Comparison of ENCODE assay signal across 25 mouse cellular contexts in the genomic region with DNA sequence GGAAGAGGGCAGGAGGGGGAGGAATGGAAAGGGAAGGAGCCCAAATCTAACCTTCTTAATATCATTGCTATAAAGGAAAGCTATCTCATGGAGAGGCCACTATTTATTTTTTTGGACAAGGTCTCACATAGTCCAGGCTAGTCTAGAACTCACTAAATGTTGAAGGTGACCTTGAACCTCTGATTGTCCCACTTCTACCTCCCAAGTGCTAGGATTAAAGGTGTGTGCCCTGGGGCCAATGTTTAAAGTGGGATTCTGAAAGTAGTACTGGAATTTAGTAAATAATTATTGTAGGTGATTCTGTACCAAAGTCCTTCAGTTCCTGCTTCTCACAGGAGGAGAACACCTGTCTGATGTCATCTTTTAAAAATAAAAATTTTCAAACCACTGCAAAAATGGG. TPM values are rescaled to one million over a fixed set of nuclear protein-coding genes. Genes with fewer than 3 reads are reported as not detected.
DNase-seq lines count a peak whose midpoint lies in the region; ATAC-seq and TF ChIP-seq lines count a peak whose summit lies in the region.
"Had no signal": no experiment of that assay in that cellular context is flagged by ENCODE, and none has a peak within 500 bp of the region (broad histone marks: within the 10 kb centered on the region; RNA-seq: fewer than 3 reads in every experiment).

No protein-coding gene starts in this region.

- no peaks in the 10 kb centered on the region for H3K9me3 ChIP-seq in kidney, embryonic 14.5 days (ENCODE audit: control insufficient read depth, low read length)
- peaks cover 3% of the 10 kb centered on the region; the same call in 1 of the 2 replicates for H3K9me3 ChIP-seq in kidney, embryonic 16.5 days (ENCODE audit: low read length)
- H3K9me3 ChIP-seq: embryonic facial prominence, embryonic 12.5 days; embryonic facial prominence, embryonic 15.5 days; hindbrain, embryonic 13.5 days had no signal

- no peaks in the 10 kb centered on the region for H3K4me1 ChIP-seq in kidney, adult 2 months (ENCODE audit: control insufficient read depth, insufficient read depth, low read length)
- no peaks in the 10 kb centered on the region for H3K4me1 ChIP-seq in kidney, embryonic 14.5 days (ENCODE audit: control insufficient read depth, insufficient read depth, low read length)
- H3K4me1 ChIP-seq in kidney, embryonic 16.5 days (ENCODE audit: insufficient read depth, low read length) = no peaks in the 10 kb centered on the region
- H3K4me1 ChIP-seq: embryonic facial prominence, embryonic 12.5 days; embryonic facial prominence, embryonic 15.5 days; hindbrain, embryonic 13.5 days had no signal

- no peak for TF ChIP-seq POLR2A in kidney, adult 2 months (IDR thresholded peaks at IDR 0.05; ENCODE audit: low read depth, low read length)

- H3K4me3 ChIP-seq in kidney, adult 2 months (ENCODE audit: insufficient read depth, low read depth, low read length) = no peak overlapping the region
- H3K4me3 ChIP-seq in kidney, embryonic 14.5 days (ENCODE audit: low read length) = no peak overlapping the region
- no peak overlapping the region for H3K4me3 ChIP-seq in kidney, embryonic 16.5 days (ENCODE audit: low read length)
- H3K4me3 ChIP-seq: embryonic facial prominence, embryonic 12.5 days; embryonic facial prominence, embryonic 15.5 days; gastrocnemius, adult 2 months; hindbrain, embryonic 13.5 days had no signal

- no peaks in the 10 kb centered on the region for H3K27me3 ChIP-seq in kidney, adult 2 months (replicated peaks; ENCODE audit: control insufficient read depth, insufficient read depth, low read length)
- H3K27me3 ChIP-seq in kidney, embryonic 14.5 days (ENCODE audit: control insufficient read depth, insufficient read depth, low read length) = no peaks in the 10 kb centered on the region
- no peaks in the 10 kb centered on the region for H3K27me3 ChIP-seq in kidney, embryonic 16.5 days (ENCODE audit: insufficient read depth, low read length)
- H3K27me3 ChIP-seq: CH12.LX; embryonic facial prominence, embryonic 12.5 days; embryonic facial prominence, embryonic 15.5 days; hindbrain, embryonic 13.5 days; Patski had no signal

- no peak overlapping the region for H3K4me2 ChIP-seq in kidney, embryonic 14.5 days (replicated peaks; ENCODE audit: low read depth, low read length)
- H3K4me2 ChIP-seq in kidney, embryonic 16.5 days (replicated peaks; ENCODE audit: low read depth, low read length) = no peak overlapping the region
- H3K4me2 ChIP-seq: embryonic facial prominence, embryonic 12.5 days; embryonic facial prominence, embryonic 15.5 days; heart, embryonic 11.5 days; hindbrain, embryonic 13.5 days had no signal

- DNase-seq in kidney, adult 2 months = peak; percentile 68
- peak; percentile 58 for DNase-seq in kidney, postnatal 14 days
- no peak for DNase-seq in adrenal gland, postnatal 14 days
- DNase-seq in urinary bladder, postnatal 36 days (ENCODE audit: low spot score in 2 of 2) = no peak
- no peak for DNase-seq in lung, adult 18-20 months
- DNase-seq: adrenal gland, postnatal 10 days; B cell, adult 2 months; cerebellum, adult 11 months; cerebellum, adult 2 months; cerebellum, adult 9-11 months; cerebellum, postnatal 25 days; forebrain, postnatal 0 days; gastrocnemius, adult 2 months; gastrocnemius, postnatal 14 days; heart, adult 11 months had no signal

- no peaks in the 10 kb centered on the region for H3K36me3 ChIP-seq in kidney, adult 2 months (ENCODE audit: control insufficient read depth, insufficient read depth, low read length)
- no peaks in the 10 kb centered on the region for H3K36me3 ChIP-seq in kidney, embryonic 14.5 days (ENCODE audit: control insufficient read depth, insufficient read depth, low read length)
- H3K36me3 ChIP-seq in kidney, embryonic 16.5 days (ENCODE audit: insufficient read depth, low read length) = no peaks in the 10 kb centered on the region
- H3K36me3 ChIP-seq: embryonic facial prominence, embryonic 12.5 days; embryonic facial prominence, embryonic 15.5 days; G1E; hindbrain, embryonic 13.5 days had no signal

- TF ChIP-seq CTCF in kidney, adult 2 months (conservative IDR thresholded peaks at IDR 0.05; ENCODE audit: insufficient read depth, insufficient read length, low read depth, low read length) = no peak

- H3K9ac ChIP-seq in kidney, embryonic 14.5 days (ENCODE audit: low read depth, low read length) = no peak overlapping the region
- H3K9ac ChIP-seq in kidney, embryonic 16.5 days (replicated peaks; ENCODE audit: low read length) = no peak overlapping the region
- H3K9ac ChIP-seq: embryonic facial prominence, embryonic 12.5 days; embryonic facial prominence, embryonic 15.5 days; forebrain, postnatal 0 days; hindbrain, embryonic 13.5 days had no signal

- no peak for ATAC-seq in kidney, embryonic 14.5 days (ENCODE audit: low FRiP score, low TSS enrichment)
- ATAC-seq in kidney, embryonic 16.5 days (ENCODE audit: low FRiP score, low TSS enrichment) = no peak
- ATAC-seq: forebrain, embryonic 14.5 days; forebrain, postnatal 0 days; Patski had no signal

- H3K27ac ChIP-seq in kidney, adult 2 months (ENCODE audit: insufficient read depth, low read depth, low read length) = peak overlapping the region; percentile 72; the same call in 1 of the 2 replicates
- no peak overlapping the region for H3K27ac ChIP-seq in kidney, embryonic 14.5 days (ENCODE audit: low read depth, low read length)
- H3K27ac ChIP-seq in kidney, embryonic 16.5 days (ENCODE audit: low read length) = peak overlapping the region; percentile 34; the same call in 1 of the 2 replicates
- H3K27ac ChIP-seq: embryonic facial prominence, embryonic 12.5 days; embryonic facial prominence, embryonic 15.5 days; gastrocnemius, adult 2 months; hindbrain, embryonic 13.5 days had no signal

RNA-seq across cellular contexts. Expression of a gene that starts 45.3 kb away (rescaled TPM):
- polyA plus RNA-seq in kidney, adult 2 months (2012; rRNA removed) = 39.5 and 50.8 TPM in 2 replicates
- polyA plus RNA-seq in kidney, embryonic 14.5 days (2014; fragmentation: Nextera tagmentation; extraction: Ambion mirVana) = 15.1 and 24.5 TPM in 2 replicates
- 25.3 and 26.5 TPM in 2 replicates for polyA plus RNA-seq in kidney, embryonic 16.5 days (2015; fragmentation: Nextera tagmentation; extraction: Ambion mirVana)
- total RNA-seq in adrenal gland, postnatal 14 days (2021) = 21.9 and 26.0 TPM in 2 replicates
- total RNA-seq: CH12.LX had no signal
- polyA plus RNA-seq: G1E had no signal

Comparison
In these comparisons a context has a peak if more than half of its experiments do, and no peak if none do; other contexts are left out.
1. DNase-seq: peak in kidney, adult 2 months (single experiment) and kidney, postnatal 14 days (single experiment); none in adrenal gland, postnatal 14 days (single experiment), urinary bladder, postnatal 36 days (0 of 2) and lung, adult 18-20 months (0 of 2).